Mouse (Mus musculus) midbrain, embryonic 12.5 days (tissue): ENCODE results near the gene Spock2. TPM values are rescaled to one million over a fixed set of nuclear protein-coding genes. Genes with fewer than 3 reads are reported as not detected.
"Not testable (repeated sequence)": the region's sequence is repeated elsewhere in the genome, so short reads cannot be mapped to it uniquely, and the experiment has no call there.

Experiments used
- ATAC-seq: fragments of 200-750 bp; cut with Nextera tagmentation; 2 replicates; pipeline ENCODE4 v1.8.0; 2017; ENCODE audit warnings: low read depth, moderate TSS enrichment, moderate library complexity; ENCODE audit not compliant: low FRiP score
- H3K27ac ChIP-seq: fragments of 300-500 bp; sonication (generic); replicated peaks from 2 replicates; pipeline ENCODE4 v1.5.1; 2016; ENCODE audit warnings: mild to moderate bottlenecking
- H3K27me3 ChIP-seq: fragments of 300-500 bp; sonication (generic); 2 replicates; pipeline ENCODE4 v1.6.1; 2016; ENCODE audit warnings: mild to moderate bottlenecking
- H3K36me3 ChIP-seq: fragments of 300-500 bp; sonication (generic); 2 replicates; pipeline ENCODE4 v1.6.1; 2016
- H3K4me1 ChIP-seq: fragments of 300-500 bp; sonication (generic); 2 replicates; pipeline ENCODE4 v1.6.1; 2016
- H3K4me2 ChIP-seq: fragments of 300-500 bp; sonication (generic); replicated peaks from 2 replicates; pipeline ENCODE4 v1.6.1; 2016; ENCODE audit warnings: mild to moderate bottlenecking, moderate library complexity
- H3K4me3 ChIP-seq: fragments of 300-500 bp; sonication (generic); 2 replicates; pipeline ENCODE4 v1.5.1; 2016; ENCODE audit warnings: mild to moderate bottlenecking
- H3K9ac ChIP-seq: fragments of 300-500 bp; sonication (generic); replicated peaks from 2 replicates; pipeline ENCODE4 v1.6.1; 2016; ENCODE audit warnings: mild to moderate bottlenecking, moderate library complexity
- H3K9me3 ChIP-seq: fragments of 300-500 bp; sonication (generic); 2 replicates; pipeline ENCODE4 v1.6.1; 2016; ENCODE audit warnings: mild to moderate bottlenecking
- WGBS: fragments of 180-500 bp; shearing (Covaris S2); methylation state at CpG from one replicate; pipeline ENCODE4 v1.1.7; 2016; 5-methylcytosine and 5-hydroxymethylcytosine counted together
- polyA plus RNA-seq: library from polyadenylated mRNA; unstranded; fragments of >200 nt; fragmentation: Nextera tagmentation; extraction: Ambion mirVana; gene quantifications from 2 replicates; pipeline ENCODE4 v1.2.1, GENCODE M21; 2016

Spock2 gene
- polyA plus RNA-seq, 1 experiment from 2014 or later: 23.8 TPM

GRCm38 (mm10) chr10:60158144-60158543 lies 52.1 kb downstream of the Spock2 start:
- Histone ChIP-seq H3K36me3 (no peaks in the 10 kb centered on the region), H3K4me1 (no peaks in the 10 kb centered on the region), H3K27me3 (no peaks in the 10 kb centered on the region), H3K4me3 (no peak overlapping the region), H3K9ac (no peak overlapping the region), H3K4me2 (no peak overlapping the region), H3K27ac (no peak overlapping the region), H3K9me3 (no peaks in the 10 kb centered on the region)
- ATAC-seq: no peak
- WGBS: 86% methylated on average over 3 of the region's 3 CpGs

- ATAC-seq, H3K4me2 ChIP-seq, H3K4me1 ChIP-seq, H3K9me3 ChIP-seq, H3K9ac ChIP-seq, H3K4me3 ChIP-seq, H3K27me3 ChIP-seq, H3K27ac ChIP-seq, H3K36me3 ChIP-seq: not testable (repeated sequence)
- WGBS: 76% methylated on average over 3 of the region's 3 CpGs
Measured at GRCm38 (mm10) chr10:60161397-60161796, 55.4 kb downstream of the Spock2 start.

GRCm38 (mm10) chr10:60162184-60162972 lies 56.4 kb downstream of the Spock2 start:
- not testable (repeated sequence) for H3K9me3 ChIP-seq, H3K27ac ChIP-seq, H3K9ac ChIP-seq, H3K4me1 ChIP-seq, H3K27me3 ChIP-seq, H3K4me2 ChIP-seq, H3K4me3 ChIP-seq, ATAC-seq, H3K36me3 ChIP-seq
- WGBS: 87% methylated on average over 8 of the region's 8 CpGs

- no peak for ATAC-seq
- Histone ChIP-seq H3K27me3 (no peaks in the 10 kb centered on the region), H3K9ac (no peak overlapping the region), H3K36me3 (no peaks in the 10 kb centered on the region), H3K4me1 (no peaks in the 10 kb centered on the region), H3K9me3 (no peaks in the 10 kb centered on the region), H3K4me3 (no peak overlapping the region), H3K4me2 (no peak overlapping the region), H3K27ac (no peak overlapping the region)
- WGBS: 93% methylated on average over 6 of the region's 6 CpGs
Measured at GRCm38 (mm10) chr10:60162973-60163255, 56.9 kb downstream of the Spock2 start.

- WGBS: 86% methylated on average over 1 of the region's 1 CpGs
- Histone ChIP-seq H3K27me3 (no peaks in the 10 kb centered on the region), H3K4me1 (no peaks in the 10 kb centered on the region), H3K36me3 (no peaks in the 10 kb centered on the region), H3K9ac (no peak overlapping the region), H3K4me2 (no peak overlapping the region), H3K9me3 (no peaks in the 10 kb centered on the region), H3K4me3 (no peak overlapping the region), H3K27ac (no peak overlapping the region)
- ATAC-seq: no peak
Measured at GRCm38 (mm10) chr10:60164869-60165268, 58.9 kb downstream of the Spock2 start.

GRCm38 (mm10) chr10:60166068-60166467 lies 60.0 kb downstream of the Spock2 start:
- Histone ChIP-seq H3K36me3 (no peaks in the 10 kb centered on the region), H3K27me3 (no peaks in the 10 kb centered on the region), H3K4me1 (no peaks in the 10 kb centered on the region), H3K27ac (no peak overlapping the region), H3K9ac (no peak overlapping the region), H3K9me3 (no peaks in the 10 kb centered on the region), H3K4me3 (no peak overlapping the region), H3K4me2 (no peak overlapping the region)
- no peak for ATAC-seq
- WGBS: 19% methylated on average over 3 of the region's 3 CpGs

- Histone ChIP-seq H3K27ac (no peak overlapping the region), H3K36me3 (no peaks in the 10 kb centered on the region), H3K9ac (no peak overlapping the region), H3K27me3 (no peaks in the 10 kb centered on the region), H3K4me2 (no peak overlapping the region), H3K4me1 (no peaks in the 10 kb centered on the region), H3K9me3 (no peaks in the 10 kb centered on the region), H3K4me3 (no peak overlapping the region)
- ATAC-seq: no peak
- 83% methylated on average over 2 of the region's 2 CpGs for WGBS
Measured at GRCm38 (mm10) chr10:60168306-60168705, 62.3 kb downstream of the Spock2 start.

- Histone ChIP-seq H3K4me2 (no peak overlapping the region), H3K9me3 (no peaks in the 10 kb centered on the region), H3K4me3 (no peak overlapping the region), H3K4me1 (no peaks in the 10 kb centered on the region), H3K9ac (no peak overlapping the region), H3K27ac (no peak overlapping the region), H3K36me3 (no peaks in the 10 kb centered on the region), H3K27me3 (no peaks in the 10 kb centered on the region)
- 58% methylated on average over 3 of the region's 3 CpGs for WGBS
- no peak for ATAC-seq
Measured at GRCm38 (mm10) chr10:60168960-60169359, 62.9 kb downstream of the Spock2 start.

- no peak overlapping the region for H3K4me3 ChIP-seq
- no peaks in the 10 kb centered on the region for H3K9me3 ChIP-seq
- H3K27me3 ChIP-seq: no peaks in the 10 kb centered on the region
- no peak overlapping the region for H3K27ac ChIP-seq
- H3K9ac ChIP-seq: no peak overlapping the region
- 78% methylated on average over 10 of the region's 10 CpGs for WGBS
- H3K4me1 ChIP-seq: no peaks in the 10 kb centered on the region
- no peaks in the 10 kb centered on the region for H3K36me3 ChIP-seq
- no peak overlapping the region for H3K4me2 ChIP-seq
- no peak for ATAC-seq
Measured at GRCm38 (mm10) chr10:60170326-60171089, 64.5 kb downstream of the Spock2 start.

GRCm38 (mm10) chr10:60171368-60171767 lies 65.3 kb downstream of the Spock2 start:
- Histone ChIP-seq H3K4me3 (no peak overlapping the region), H3K27ac (no peak overlapping the region), H3K27me3 (no peaks in the 10 kb centered on the region), H3K4me1 (no peaks in the 10 kb centered on the region), H3K36me3 (no peaks in the 10 kb centered on the region), H3K9ac (no peak overlapping the region), H3K4me2 (no peak overlapping the region), H3K9me3 (no peaks in the 10 kb centered on the region)
- ATAC-seq: no peak
- 95% methylated on average over 5 of the region's 5 CpGs for WGBS

- Histone ChIP-seq H3K4me2 (no peak overlapping the region), H3K4me3 (no peak overlapping the region), H3K9me3 (no peaks in the 10 kb centered on the region), H3K36me3 (no peaks in the 10 kb centered on the region), H3K9ac (no peak overlapping the region), H3K27ac (no peak overlapping the region), H3K27me3 (no peaks in the 10 kb centered on the region), H3K4me1 (no peaks in the 10 kb centered on the region)
- WGBS: 89% methylated on average over 4 of the region's 4 CpGs
- no peak for ATAC-seq
Measured at GRCm38 (mm10) chr10:60172306-60172705, 66.3 kb downstream of the Spock2 start.

- H3K27me3 ChIP-seq: no peaks in the 10 kb centered on the region
- no peaks in the 10 kb centered on the region for H3K4me1 ChIP-seq
- H3K36me3 ChIP-seq: no peaks in the 10 kb centered on the region
- no peak overlapping the region for H3K9ac ChIP-seq
- no peak overlapping the region for H3K4me2 ChIP-seq
- no peak overlapping the region for H3K27ac ChIP-seq
- H3K4me3 ChIP-seq: no peak overlapping the region
- no peak for ATAC-seq
- WGBS: 81% methylated on average over 10 of the region's 10 CpGs
- H3K9me3 ChIP-seq: no peaks in the 10 kb centered on the region
Measured at GRCm38 (mm10) chr10:60173035-60173434, 67.0 kb downstream of the Spock2 start.
